Mouse (Mus musculus) heart, postnatal 0 days (tissue): Measurements from ENCODE around the gene Polr3e. TPM values are rescaled to one million over a fixed set of nuclear protein-coding genes. Genes with fewer than 3 reads are reported as not detected.
"Not testable (repeated sequence)": the region's sequence is repeated elsewhere in the genome, so short reads cannot be mapped to it uniquely, and the experiment has no call there.

Experiments used
- ATAC-seq: fragments of 200-750 bp; cut with Nextera tagmentation; 2 replicates; pipeline ENCODE4 v1.8.0; 2017; ENCODE audit warnings: low read depth, moderate number of reproducible peaks, moderate library complexity; ENCODE audit not compliant: insufficient read depth
- DNase-seq: peaks from one replicate; pipeline ENCODE4 v3.0.0-alpha.2; 2016; ENCODE audit warnings: low spot score
- H3K27ac ChIP-seq: fragments of 300-500 bp; sonication (generic); 2 replicates; pipeline ENCODE4 v1.5.1; 2014; ENCODE audit warnings: low read depth, mild to moderate bottlenecking
- H3K27me3 ChIP-seq: fragments of 300-500 bp; sonication (generic); 2 replicates; pipeline ENCODE4 v1.6.1; 2014; ENCODE audit warnings: low read length, mixed read lengths; ENCODE audit not compliant: control insufficient read depth, insufficient read depth
- H3K36me3 ChIP-seq: fragments of 300-500 bp; sonication (generic); replicated peaks from 2 replicates; pipeline ENCODE4 v1.6.1; 2014; ENCODE audit warnings: low read length, mixed read lengths; ENCODE audit not compliant: control insufficient read depth, insufficient read depth
- H3K4me1 ChIP-seq: fragments of 300-500 bp; sonication (generic); 2 replicates; pipeline ENCODE4 v1.6.1; 2014; ENCODE audit warnings: antibody characterized with exemption; ENCODE audit not compliant: control insufficient read depth, insufficient read depth
- H3K4me2 ChIP-seq: fragments of 300-500 bp; sonication (generic); 2 replicates; pipeline ENCODE4 v1.6.1; 2014; ENCODE audit warnings: low read depth, mild to moderate bottlenecking, low read length, moderate library complexity
- H3K4me3 ChIP-seq: fragments of 300-500 bp; sonication (generic); 2 replicates; pipeline ENCODE4 v1.5.1; 2014; ENCODE audit warnings: low read depth, low read length
- H3K9ac ChIP-seq: fragments of 300-500 bp; sonication (generic); replicated peaks from 2 replicates; pipeline ENCODE4 v1.6.1; 2014; ENCODE audit warnings: low read depth, low read length, mixed read lengths
- H3K9me3 ChIP-seq: fragments of 300-500 bp; sonication (generic); replicated peaks from 2 replicates; pipeline ENCODE4 v1.6.1; 2016; ENCODE audit warnings: low read length; ENCODE audit not compliant: control insufficient read depth
- CTCF ChIP-seq: IDR thresholded peaks from 2 replicates; pipeline ENCODE4 v1.5.1; 2016; ENCODE audit warnings: antibody characterized with exemption, control low read depth, low read depth
- EP300 ChIP-seq: IDR thresholded peaks from 2 replicates; pipeline ENCODE4 v1.6.1; 2016; ENCODE audit warnings: antibody characterized with exemption, low read depth
- WGBS: fragments of 180-500 bp; shearing (Covaris S2); extraction: QIAGEN DNeasy Blood & Tissue Kit; methylation state at CpG from one replicate; pipeline ENCODE4 v1.1.7; 2014; 5-methylcytosine and 5-hydroxymethylcytosine counted together
- polyA plus RNA-seq: library from polyadenylated mRNA; unstranded; fragments of >200 nt; fragmentation: Nextera tagmentation; extraction: Ambion mirVana; gene quantifications from 2 replicates; pipeline ENCODE4 v1.2.1, GENCODE M21; 2015
- total RNA-seq: library from RNA; depleted of rRNA; stranded (reverse); fragments of >200 nt; gene quantifications from 2 replicates; pipeline ENCODE4 v1.2.3, GENCODE M21; 2014; ENCODE audit warnings: low replicate concordance

The Polr3e gene
- total and polyA plus RNA-seq, 2 experiments from 2014 or later, result 12.2 to 14.5 TPM

GRCm38 (mm10) chr7:120897711-120898335, 19.7 kb upstream of the Polr3e start:
- TF ChIP-seq CTCF (no peak), EP300 (no peak)
- Histone ChIP-seq H3K4me1 (no peaks in the 10 kb centered on the region; the same call in 1 of the 2 replicates), H3K36me3 (peaks cover 42% of the 10 kb centered on the region), H3K9me3 (no peaks in the 10 kb centered on the region), H3K4me3 (no peak overlapping the region), H3K27ac (no peak overlapping the region; the same call in 1 of the 2 replicates), H3K4me2 (no peak overlapping the region), H3K27me3 (no peaks in the 10 kb centered on the region), H3K9ac (no peak overlapping the region)
- DNase-seq (no peak), ATAC-seq (peak; percentile 42; the same call in 1 of the 2 replicates)
- WGBS, result 67% methylated on average over 9 of the region's 9 CpGs

- DNase-seq (no peak), ATAC-seq (no peak)
- Histone ChIP-seq H3K36me3 (peaks cover 52% of the 10 kb centered on the region), H3K4me3 (no peak overlapping the region), H3K4me2 (no peak overlapping the region), H3K9me3 (no peaks in the 10 kb centered on the region), H3K9ac (no peak overlapping the region), H3K4me1 (no peaks in the 10 kb centered on the region; the same call in 1 of the 2 replicates), H3K27me3 (no peaks in the 10 kb centered on the region), H3K27ac (no peak overlapping the region; the same call in 1 of the 2 replicates)
- TF ChIP-seq EP300 (no peak), CTCF (no peak)
- WGBS, result 50% methylated on average over 4 of the region's 4 CpGs
Measured at GRCm38 (mm10) chr7:120900191-120900590, 17.4 kb upstream of the Polr3e start.

GRCm38 (mm10) chr7:120901701-120902100, 15.8 kb upstream of the Polr3e start:
- WGBS, result 49% methylated on average over 8 of the region's 8 CpGs
- H3K27ac ChIP-seq, result no peak overlapping the region; the same call in 1 of the 2 replicates

DNA sequence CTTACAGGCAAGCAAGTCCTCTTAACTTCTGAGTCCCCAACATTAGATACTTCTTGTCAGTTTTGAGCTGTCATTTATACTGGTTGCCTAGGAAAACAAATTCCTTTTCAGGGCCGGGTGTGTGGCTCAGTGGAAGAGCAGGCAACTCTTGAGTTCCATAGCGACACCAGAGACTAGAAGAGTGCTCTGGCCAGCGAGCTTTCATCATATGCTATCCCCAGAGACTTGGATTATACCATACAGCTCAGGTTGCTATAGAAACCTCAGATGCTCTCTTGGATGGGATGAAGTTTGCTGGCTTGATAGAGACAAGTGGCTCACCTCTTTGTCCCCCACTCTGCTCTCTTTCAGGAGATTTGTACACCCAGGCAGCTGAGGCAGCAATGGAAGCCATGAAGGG, 14.6 kb upstream of the Polr3e start:
- H3K4me3 ChIP-seq, result no peak overlapping the region
- no peak for DNase-seq
- ATAC-seq, result no peak
- no peak overlapping the region for H3K4me2 ChIP-seq
- no peak overlapping the region for H3K9ac ChIP-seq
- H3K27me3 ChIP-seq, result no peaks in the 10 kb centered on the region
- no peaks in the 10 kb centered on the region; the same call in 1 of the 2 replicates for H3K4me1 ChIP-seq
- H3K36me3 ChIP-seq, result peaks cover 55% of the 10 kb centered on the region
- TF ChIP-seq CTCF (no peak), EP300 (no peak)
- no peak overlapping the region for H3K27ac ChIP-seq
- H3K9me3 ChIP-seq, result no peaks in the 10 kb centered on the region
- WGBS, result 56% methylated on average over 3 of the region's 3 CpGs

More at GRCm38 (mm10) chr7:120901701-120902100, 15.8 kb upstream of the Polr3e start:
- H3K9me3 ChIP-seq, result no peaks in the 10 kb centered on the region
- no peak for TF ChIP-seq CTCF
- TF ChIP-seq EP300, result no peak
- H3K36me3 ChIP-seq, result peaks cover 55% of the 10 kb centered on the region
- no peak overlapping the region for H3K9ac ChIP-seq
- ATAC-seq (no peak), DNase-seq (no peak)
- H3K4me2 ChIP-seq, result no peak overlapping the region
- H3K4me1 ChIP-seq, result no peaks in the 10 kb centered on the region; the same call in 1 of the 2 replicates
- no peak overlapping the region for H3K4me3 ChIP-seq
- H3K27me3 ChIP-seq, result no peaks in the 10 kb centered on the region

GRCm38 (mm10) chr7:120910172-120910571, 7.4 kb upstream of the Polr3e start:
- WGBS, result 72% methylated on average over 3 of the region's 3 CpGs
- DNase-seq, H3K9me3 ChIP-seq, H3K4me1 ChIP-seq, H3K4me2 ChIP-seq, H3K27me3 ChIP-seq, ATAC-seq, H3K9ac ChIP-seq, H3K4me3 ChIP-seq, H3K36me3 ChIP-seq, H3K27ac ChIP-seq: not testable (repeated sequence)
- TF ChIP-seq CTCF, result 0 out of 2 replicates have a peak, but pooled peaks have one; percentile 1

DNA sequence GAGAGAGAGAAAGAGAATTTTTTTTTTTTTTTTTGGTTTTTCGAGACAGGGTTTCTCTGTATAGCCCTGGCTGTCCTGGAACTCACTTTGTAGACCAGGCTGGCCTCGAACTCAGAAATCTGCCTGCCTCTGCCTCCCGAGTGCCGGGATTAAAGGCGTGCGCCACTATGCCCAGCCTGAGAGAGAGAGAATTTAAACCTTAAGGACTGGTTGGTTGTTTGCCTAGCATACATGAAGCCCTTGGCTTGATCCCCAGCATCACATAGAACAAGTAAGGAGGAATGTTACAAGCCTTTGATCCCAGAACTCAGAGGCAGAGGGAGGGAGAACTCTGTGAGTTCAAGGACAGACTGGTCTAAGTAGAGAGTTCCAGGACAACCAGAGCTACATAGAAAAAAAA, 6.3 kb upstream of the Polr3e start:
- DNase-seq, result not testable (repeated sequence)

More for the DNA sequence above, 6.3 kb upstream of the Polr3e start:
- H3K4me3 ChIP-seq, H3K9ac ChIP-seq, ATAC-seq, H3K27ac ChIP-seq, H3K4me1 ChIP-seq, H3K36me3 ChIP-seq, H3K27me3 ChIP-seq, H3K9me3 ChIP-seq, H3K4me2 ChIP-seq: not testable (repeated sequence)
- 88% methylated on average over 5 of the region's 6 CpGs for WGBS
